Mouse (Mus musculus): ENCODE measurements around the gene Galr2. TPM values are rescaled to one million over a fixed set of nuclear protein-coding genes. Genes with fewer than 3 reads are reported as not detected.

Galr2 gene
- polyA plus RNA-seq, 1 experiment: 0.18 TPM

- DNase-seq: no peak
- Histone ChIP-seq H3K4me3 (replicated peaks; ENCODE audit: extremely low read depth, low read depth, low read length) (no peak overlapping the region), H3K4me1 (ENCODE audit: control insufficient read depth, insufficient read depth, low read length) (peaks cover 2% of the 10 kb centered on the region; the same call in 1 of the 2 replicates)
- WGBS: 7% methylated on average over 48 of the region's 48 CpGs
- TF ChIP-seq POLR2A (IDR thresholded peaks at IDR 0.05; ENCODE audit: borderline replicate concordance, extremely low read depth, low read depth, low read length) (0 out of 2 replicates have a peak, but pooled peaks have one; percentile 5), CTCF (IDR thresholded peaks at IDR 0.05; ENCODE audit: insufficient read depth, low read length) (no peak)
These were observed 2.3 kb downstream of the Galr2 start for GRCm38 (mm10) chr11:116282912-116283521.

GRCm38 (mm10) chr11:116283982-116284381 lies 3.2 kb downstream of the Galr2 start:
- peaks cover 2% of the 10 kb centered on the region; the same call in 1 of the 2 replicates for H3K4me1 ChIP-seq (ENCODE audit: control insufficient read depth, insufficient read depth, low read length)
- no peak for DNase-seq
- no peak for TF ChIP-seq POLR2A (IDR thresholded peaks at IDR 0.05; ENCODE audit: borderline replicate concordance, extremely low read depth, low read depth, low read length)
- no peak for TF ChIP-seq CTCF (IDR thresholded peaks at IDR 0.05; ENCODE audit: insufficient read depth, low read length)
- no peak overlapping the region for H3K4me3 ChIP-seq (replicated peaks; ENCODE audit: extremely low read depth, low read depth, low read length)
- 29% methylated on average over 6 of the region's 6 CpGs for WGBS

GRCm38 (mm10) chr11:116285770-116286191 lies 5.0 kb downstream of the Galr2 start:
- H3K4me3 ChIP-seq (replicated peaks; ENCODE audit: extremely low read depth, low read depth, low read length): no peak overlapping the region
- DNase-seq: no peak
- peaks cover 2% of the 10 kb centered on the region; the same call in 1 of the 2 replicates for H3K4me1 ChIP-seq (ENCODE audit: control insufficient read depth, insufficient read depth, low read length)
- 55% methylated on average over 7 of the region's 7 CpGs for WGBS
- no peak for TF ChIP-seq POLR2A (IDR thresholded peaks at IDR 0.05; ENCODE audit: borderline replicate concordance, extremely low read depth, low read depth, low read length)
- TF ChIP-seq CTCF (IDR thresholded peaks at IDR 0.05; ENCODE audit: insufficient read depth, low read length): no peak

- WGBS: 73% methylated on average over 5 of the region's 5 CpGs
- DNase-seq: no peak
- H3K4me3 ChIP-seq (replicated peaks; ENCODE audit: extremely low read depth, low read depth, low read length): no peak overlapping the region
- TF ChIP-seq CTCF (IDR thresholded peaks at IDR 0.05; ENCODE audit: insufficient read depth, low read length) (no peak), POLR2A (IDR thresholded peaks at IDR 0.05; ENCODE audit: borderline replicate concordance, extremely low read depth, low read depth, low read length) (no peak)
- no peaks in the 10 kb centered on the region for H3K4me1 ChIP-seq (ENCODE audit: control insufficient read depth, insufficient read depth, low read length)
These were observed 6.6 kb downstream of the Galr2 start for GRCm38 (mm10) chr11:116287351-116287750.

- WGBS: 49% methylated on average over 8 of the region's 8 CpGs
- Histone ChIP-seq H3K4me3 (replicated peaks; ENCODE audit: extremely low read depth, low read depth, low read length) (no peak overlapping the region), H3K4me1 (ENCODE audit: control insufficient read depth, insufficient read depth, low read length) (no peaks in the 10 kb centered on the region)
- TF ChIP-seq CTCF (IDR thresholded peaks at IDR 0.05; ENCODE audit: insufficient read depth, low read length) (no peak), POLR2A (IDR thresholded peaks at IDR 0.05; ENCODE audit: borderline replicate concordance, extremely low read depth, low read depth, low read length) (no peak)
- no peak for DNase-seq
These were observed 9.8 kb downstream of the Galr2 start for GRCm38 (mm10) chr11:116290556-116290955.

GRCm38 (mm10) chr11:116292401-116292800 lies 11.7 kb downstream of the Galr2 start:
- 93% methylated on average over 13 of the region's 13 CpGs for WGBS

GRCm38 (mm10) chr11:116293538-116294137 lies 12.9 kb downstream of the Galr2 start:
- no peak for DNase-seq
- no peaks in the 10 kb centered on the region for H3K4me1 ChIP-seq (ENCODE audit: control insufficient read depth, insufficient read depth, low read length)
- H3K4me3 ChIP-seq (replicated peaks; ENCODE audit: extremely low read depth, low read depth, low read length): no peak overlapping the region
- 91% methylated on average over 12 of the region's 12 CpGs for WGBS
- TF ChIP-seq CTCF (IDR thresholded peaks at IDR 0.05; ENCODE audit: insufficient read depth, low read length) (no peak), POLR2A (IDR thresholded peaks at IDR 0.05; ENCODE audit: borderline replicate concordance, extremely low read depth, low read depth, low read length) (no peak)

More at GRCm38 (mm10) chr11:116292401-116292800, 11.7 kb downstream of the Galr2 start:
- H3K4me1 ChIP-seq (ENCODE audit: control insufficient read depth, insufficient read depth, low read length): no peaks in the 10 kb centered on the region
- no peak for DNase-seq
- H3K4me3 ChIP-seq (replicated peaks; ENCODE audit: extremely low read depth, low read depth, low read length): no peak overlapping the region
- no peak for TF ChIP-seq CTCF (IDR thresholded peaks at IDR 0.05; ENCODE audit: insufficient read depth, low read length)
- no peak for TF ChIP-seq POLR2A (IDR thresholded peaks at IDR 0.05; ENCODE audit: borderline replicate concordance, extremely low read depth, low read depth, low read length)

- DNase-seq: peak; percentile 48
- 34% methylated on average over 5 of the region's 5 CpGs for WGBS
- no peak overlapping the region for H3K4me3 ChIP-seq (replicated peaks; ENCODE audit: extremely low read depth, low read depth, low read length)
- TF ChIP-seq CTCF (IDR thresholded peaks at IDR 0.05; ENCODE audit: insufficient read depth, low read length): peak; percentile 76
- TF ChIP-seq POLR2A (IDR thresholded peaks at IDR 0.05; ENCODE audit: borderline replicate concordance, extremely low read depth, low read depth, low read length): no peak
- no peaks in the 10 kb centered on the region for H3K4me1 ChIP-seq (ENCODE audit: control insufficient read depth, insufficient read depth, low read length)
These were observed 13.6 kb downstream of the Galr2 start for GRCm38 (mm10) chr11:116294319-116294718.

- Histone ChIP-seq H3K4me1 (ENCODE audit: control insufficient read depth, insufficient read depth, low read length) (no peaks in the 10 kb centered on the region), H3K4me3 (replicated peaks; ENCODE audit: extremely low read depth, low read depth, low read length) (no peak overlapping the region)
- no peak for TF ChIP-seq CTCF (IDR thresholded peaks at IDR 0.05; ENCODE audit: insufficient read depth, low read length)
- no peak for TF ChIP-seq POLR2A (IDR thresholded peaks at IDR 0.05; ENCODE audit: borderline replicate concordance, extremely low read depth, low read depth, low read length)
- WGBS: 85% methylated on average over 8 of the region's 8 CpGs
- DNase-seq: no peak
These were observed 15.5 kb downstream of the Galr2 start for GRCm38 (mm10) chr11:116296191-116296734.
